In genomic region chr3:10952583-10952982, GRCm38 (mm10) we compare ENCODE assay signal across 24 mouse cellular contexts.
"Had no signal": no experiment of that assay in that cellular context is flagged by ENCODE, and none has a peak within 500 bp of the region (broad histone marks: within the 10 kb centered on the region; RNA-seq: fewer than 3 reads in every experiment).

No protein-coding gene starts in this region.

- H3K9ac ChIP-seq: forebrain, embryonic 15.5 days; forebrain, postnatal 0 days; heart, embryonic 13.5 days; heart, embryonic 15.5 days; hindbrain, embryonic 13.5 days; hindbrain, embryonic 15.5 days; limb, embryonic 13.5 days; limb, embryonic 15.5 days had no signal

- H3K4me2 ChIP-seq: forebrain, embryonic 15.5 days; heart, embryonic 11.5 days; heart, embryonic 13.5 days; heart, embryonic 15.5 days; hindbrain, embryonic 13.5 days; hindbrain, embryonic 15.5 days; limb, embryonic 13.5 days; limb, embryonic 15.5 days had no signal

- H3K36me3 ChIP-seq: forebrain, embryonic 15.5 days; heart, embryonic 13.5 days; heart, embryonic 15.5 days; hindbrain, embryonic 13.5 days; hindbrain, embryonic 15.5 days; limb, embryonic 13.5 days; limb, embryonic 15.5 days had no signal

- H3K4me3 ChIP-seq: forebrain, embryonic 15.5 days; heart, adult 2 months; heart, embryonic 13.5 days; heart, embryonic 15.5 days; hindbrain, embryonic 13.5 days; hindbrain, embryonic 15.5 days; limb, embryonic 13.5 days; limb, embryonic 15.5 days had no signal

- H3K27ac ChIP-seq: forebrain, embryonic 15.5 days; heart, adult 2 months; heart, embryonic 13.5 days; heart, embryonic 15.5 days; hindbrain, embryonic 13.5 days; hindbrain, embryonic 15.5 days; hindbrain, postnatal 0 days; limb, embryonic 13.5 days; limb, embryonic 15.5 days had no signal

- H3K27me3 ChIP-seq: forebrain, embryonic 15.5 days; heart, embryonic 13.5 days; heart, embryonic 15.5 days; hindbrain, embryonic 13.5 days; hindbrain, embryonic 15.5 days; limb, embryonic 13.5 days; limb, embryonic 15.5 days had no signal

- H3K9me3 ChIP-seq: forebrain, embryonic 15.5 days; heart, embryonic 13.5 days; heart, embryonic 15.5 days; hindbrain, embryonic 13.5 days; hindbrain, embryonic 15.5 days; limb, embryonic 13.5 days; limb, embryonic 15.5 days had no signal

- ATAC-seq: forebrain, embryonic 15.5 days; forebrain, postnatal 0 days; hindbrain, postnatal 0 days; intestine, embryonic 16.5 days had no signal

- DNase-seq: forebrain, postnatal 0 days; gastrocnemius, postnatal 14 days; gastrocnemius, postnatal 36 days; heart, adult 11 months; heart, adult 2 months; heart, postnatal 14 days; heart, postnatal 36 days; kidney, adult 11 months; kidney, adult 9 months; kidney, postnatal 14 days; kidney, postnatal 36 days; layer of hippocampus, adult 9-11 months; layer of hippocampus, postnatal 36 days; left cerebral cortex, postnatal 4 days had no signal

- H3K4me1 ChIP-seq: forebrain, embryonic 15.5 days; heart, embryonic 13.5 days; heart, embryonic 15.5 days; hindbrain, embryonic 13.5 days; hindbrain, embryonic 15.5 days; limb, embryonic 13.5 days; limb, embryonic 15.5 days had no signal
